Mouse (Mus musculus): ENCODE results near the gene Exosc3. TPM values are rescaled to one million over a fixed set of nuclear protein-coding genes. Genes with fewer than 3 reads are reported as not detected.

The Exosc3 gene
- total RNA-seq, 1 experiment: 64.5 TPM

GRCm38 (mm10) chr4:45279292-45279691, 63.2 kb downstream of the Exosc3 start:
- Histone ChIP-seq H3K36me3 (ENCODE audit: control insufficient read depth, insufficient read depth, low read length, poor library complexity, severe bottlenecking) (no peaks in the 10 kb centered on the region), H3K4me3 (ENCODE audit: insufficient read depth in 1 of 2, low read depth in 1 of 2, low read length in 2 of 2, poor library complexity in 1 of 2, severe bottlenecking in 1 of 2) (no peak overlapping the region), H3K9me3 (ENCODE audit: control insufficient read depth, insufficient read depth, low read depth, low read length) (no peaks in the 10 kb centered on the region), H3K9ac (ENCODE audit: insufficient read depth, low read depth, low read length, poor library complexity, severe bottlenecking) (no peak overlapping the region), H3K27ac (ENCODE audit: insufficient read depth, low read depth, low read length, poor library complexity, severe bottlenecking) (no peak overlapping the region), H3K4me1 (ENCODE audit: control insufficient read depth in 2 of 2, insufficient read depth in 2 of 2, low read length in 2 of 2, poor library complexity in 1 of 2) (no peaks in the 10 kb centered on the region)
- TF ChIP-seq MAFK (IDR thresholded peaks at IDR 0.05; ENCODE audit: insufficient read depth, low read depth, low read length) (no peak), ZNF384 (IDR thresholded peaks at IDR 0.05; ENCODE audit: low read depth, low read length) (no peak), CHD2 (IDR thresholded peaks at IDR 0.05; ENCODE audit: low read depth, low read length) (no peak), ZC3H11A (IDR thresholded peaks at IDR 0.05; ENCODE audit: borderline replicate concordance, low read depth, low read length) (no peak), HCFC1 (IDR thresholded peaks at IDR 0.05; ENCODE audit: borderline replicate concordance, insufficient read depth, low read length) (no peak)
- in situ Hi-C loops (cut with MboI; ENCODE audit: low sequenced_read_pairs in 2 of 2, unreplicated experiment in 2 of 2): no loop called here
- DNase-seq (ENCODE audit: low read depth, low spot score): no peak

- DNase-seq (ENCODE audit: low read depth, low spot score): no peak
- H3K9ac ChIP-seq (ENCODE audit: insufficient read depth, low read depth, low read length, poor library complexity, severe bottlenecking): no peak overlapping the region
- TF ChIP-seq HCFC1 (IDR thresholded peaks at IDR 0.05; ENCODE audit: borderline replicate concordance, insufficient read depth, low read length) (no peak), ZC3H11A (IDR thresholded peaks at IDR 0.05; ENCODE audit: borderline replicate concordance, low read depth, low read length) (no peak), ZNF384 (IDR thresholded peaks at IDR 0.05; ENCODE audit: low read depth, low read length) (no peak), MAFK (IDR thresholded peaks at IDR 0.05; ENCODE audit: insufficient read depth, low read depth, low read length) (no peak), CHD2 (IDR thresholded peaks at IDR 0.05; ENCODE audit: low read depth, low read length) (no peak)
- H3K27ac ChIP-seq (ENCODE audit: insufficient read depth, low read depth, low read length, poor library complexity, severe bottlenecking): no peak overlapping the region
- H3K9me3 ChIP-seq (ENCODE audit: control insufficient read depth, insufficient read depth, low read depth, low read length): no peaks in the 10 kb centered on the region
- no peaks in the 10 kb centered on the region for H3K36me3 ChIP-seq (ENCODE audit: control insufficient read depth, insufficient read depth, low read length, poor library complexity, severe bottlenecking)
- in situ Hi-C loops (cut with MboI; ENCODE audit: low sequenced_read_pairs in 2 of 2, unreplicated experiment in 2 of 2): no loop called here
- H3K4me1 ChIP-seq (ENCODE audit: control insufficient read depth in 2 of 2, insufficient read depth in 2 of 2, low read length in 2 of 2, poor library complexity in 1 of 2): no peaks in the 10 kb centered on the region
- no peak overlapping the region for H3K4me3 ChIP-seq (ENCODE audit: insufficient read depth in 1 of 2, low read depth in 1 of 2, low read length in 2 of 2, poor library complexity in 1 of 2, severe bottlenecking in 1 of 2)
Measured at GRCm38 (mm10) chr4:45275770-45276169, 66.8 kb downstream of the Exosc3 start.

- DNase-seq (ENCODE audit: low read depth, low spot score): no peak
- no peaks in the 10 kb centered on the region for H3K4me1 ChIP-seq (ENCODE audit: control insufficient read depth in 2 of 2, insufficient read depth in 2 of 2, low read length in 2 of 2, poor library complexity in 1 of 2)
- no peaks in the 10 kb centered on the region for H3K36me3 ChIP-seq (ENCODE audit: control insufficient read depth, insufficient read depth, low read length, poor library complexity, severe bottlenecking)
- H3K9me3 ChIP-seq (ENCODE audit: control insufficient read depth, insufficient read depth, low read depth, low read length): no peaks in the 10 kb centered on the region
- in situ Hi-C loops (cut with MboI; ENCODE audit: low sequenced_read_pairs in 2 of 2, unreplicated experiment in 2 of 2): no loop called here
- no peak overlapping the region for H3K27ac ChIP-seq (ENCODE audit: insufficient read depth, low read depth, low read length, poor library complexity, severe bottlenecking)
- H3K4me3 ChIP-seq (ENCODE audit: insufficient read depth in 1 of 2, low read depth in 1 of 2, low read length in 2 of 2, poor library complexity in 1 of 2, severe bottlenecking in 1 of 2): no peak overlapping the region
- TF ChIP-seq ZNF384 (IDR thresholded peaks at IDR 0.05; ENCODE audit: low read depth, low read length): no peak
- TF ChIP-seq MAFK (IDR thresholded peaks at IDR 0.05; ENCODE audit: insufficient read depth, low read depth, low read length): no peak
- no peak for TF ChIP-seq CHD2 (IDR thresholded peaks at IDR 0.05; ENCODE audit: low read depth, low read length)
- TF ChIP-seq HCFC1 (IDR thresholded peaks at IDR 0.05; ENCODE audit: borderline replicate concordance, insufficient read depth, low read length): no peak
- no peak overlapping the region for H3K9ac ChIP-seq (ENCODE audit: insufficient read depth, low read depth, low read length, poor library complexity, severe bottlenecking)
Measured at GRCm38 (mm10) chr4:45271041-45271452, 71.5 kb downstream of the Exosc3 start.

- no peaks in the 10 kb centered on the region for H3K9me3 ChIP-seq (ENCODE audit: control insufficient read depth, insufficient read depth, low read depth, low read length)
- in situ Hi-C loops (cut with MboI; ENCODE audit: low sequenced_read_pairs in 2 of 2, unreplicated experiment in 2 of 2): no loop called here
- H3K27ac ChIP-seq (ENCODE audit: insufficient read depth, low read depth, low read length, poor library complexity, severe bottlenecking): no peak overlapping the region
- no peak overlapping the region for H3K9ac ChIP-seq (ENCODE audit: insufficient read depth, low read depth, low read length, poor library complexity, severe bottlenecking)
- H3K4me1 ChIP-seq (ENCODE audit: control insufficient read depth in 2 of 2, insufficient read depth in 2 of 2, low read length in 2 of 2, poor library complexity in 1 of 2): no peaks in the 10 kb centered on the region
- no peaks in the 10 kb centered on the region for H3K36me3 ChIP-seq (ENCODE audit: control insufficient read depth, insufficient read depth, low read length, poor library complexity, severe bottlenecking)
- DNase-seq (ENCODE audit: low read depth, low spot score): no peak
- H3K4me3 ChIP-seq (ENCODE audit: insufficient read depth in 1 of 2, low read depth in 1 of 2, low read length in 2 of 2, poor library complexity in 1 of 2, severe bottlenecking in 1 of 2): no peak overlapping the region
- TF ChIP-seq ZNF384 (IDR thresholded peaks at IDR 0.05; ENCODE audit: low read depth, low read length): no peak
- TF ChIP-seq HCFC1 (IDR thresholded peaks at IDR 0.05; ENCODE audit: borderline replicate concordance, insufficient read depth, low read length): no peak
- no peak for TF ChIP-seq CHD2 (IDR thresholded peaks at IDR 0.05; ENCODE audit: low read depth, low read length)
- no peak for TF ChIP-seq ZC3H11A (IDR thresholded peaks at IDR 0.05; ENCODE audit: borderline replicate concordance, low read depth, low read length)
- TF ChIP-seq MAFK (IDR thresholded peaks at IDR 0.05; ENCODE audit: insufficient read depth, low read depth, low read length): no peak
Measured at GRCm38 (mm10) chr4:45267883-45268282, 74.6 kb downstream of the Exosc3 start.

Other genes starting within 250 kb of the Exosc3 start
- 237 and 275 TPM in 2 replicates for gene Tomm5, start 234.6 kb downstream of the Exosc3 start, total RNA-seq (2012; rRNA removed)
- gene Frmpd1, start 157.9 kb downstream of the Exosc3 start, total RNA-seq (2012; rRNA removed): 0.74 and 1.3 TPM in 2 replicates
- 8.8 TPM in 2 replicates for gene Trmt10b, start 45.6 kb downstream of the Exosc3 start, total RNA-seq (2012; rRNA removed)
- 8.2 and 9.0 TPM in 2 replicates for gene Dcaf10, start 631 bp downstream of the Exosc3 start, total RNA-seq (2012; rRNA removed)
- 30.7 and 38.1 TPM in 2 replicates for gene Slc25a51, start 66.0 kb upstream of the Exosc3 start, total RNA-seq (2012; rRNA removed)
- 15.0 and 15.9 TPM in 2 replicates for gene Shb, start 189.7 kb upstream of the Exosc3 start, total RNA-seq (2012; rRNA removed)